In genomic region chr5:121330154-121330816, GRCm38 (mm10) we compare ENCODE assay signal across 8 mouse cellular contexts. TPM values are rescaled to one million over a fixed set of nuclear protein-coding genes. Genes with fewer than 3 reads are reported as not detected.
DNase-seq lines count a peak whose midpoint lies in the region; ATAC-seq and TF ChIP-seq lines count a peak whose summit lies in the region.
"Not testable (repeated sequence)": the region's sequence is repeated elsewhere in the genome, so short reads cannot be mapped to it uniquely, and the experiment has no call there.

No protein-coding gene starts in this region.

- TF ChIP-seq CTCF in C2C12 (IDR thresholded peaks at IDR 0.05; ENCODE audit: control insufficient read depth, insufficient read depth, insufficient read length); cerebellum, adult 2 months (IDR thresholded peaks at IDR 0.05; ENCODE audit: borderline replicate concordance, insufficient read depth, low read depth, low read length); kidney, postnatal 0 days (IDR thresholded peaks at IDR 0.05; ENCODE audit: low read depth); liver, postnatal 0 days (IDR thresholded peaks at IDR 0.05; ENCODE audit: low read depth): not testable (repeated sequence)

- H3K79me3 ChIP-seq in C2C12 (ENCODE audit: low read depth), result not testable (repeated sequence)

- not testable (repeated sequence) for DNase-seq in cerebellum, adult 2 months; liver, postnatal 0 days
- DNase-seq in kidney, postnatal 0 days (ENCODE audit: low spot score), result peak; percentile 25
- peak; percentile 20 for DNase-seq in skeletal muscle tissue, adult 2 months (ENCODE audit: low read depth, low spot score)

- not testable (repeated sequence) for H3K9ac ChIP-seq in forebrain, embryonic 16.5 days (replicated peaks; ENCODE audit: low read depth, low read length); hindbrain, embryonic 12.5 days; midbrain, embryonic 16.5 days (ENCODE audit: low read depth, low read length)
- peak overlapping the region; percentile 37; the same call in 1 of the 2 replicates for H3K9ac ChIP-seq in kidney, postnatal 0 days (ENCODE audit: low read depth, low read length)
- 0 out of 2 replicates have a peak overlapping the region, but pooled peaks have one; percentile 43 for H3K9ac ChIP-seq in liver, postnatal 0 days (replicated peaks)

- TF ChIP-seq POLR2A in cerebellum, adult 2 months (IDR thresholded peaks at IDR 0.05; ENCODE audit: borderline replicate concordance, insufficient read depth, low read length), result peak; percentile 21; the same call in 1 of the 2 replicates

- not testable (repeated sequence) for H3K9me3 ChIP-seq in forebrain, embryonic 16.5 days (ENCODE audit: control insufficient read depth, low read length); hindbrain, embryonic 12.5 days (replicated peaks); kidney, postnatal 0 days (replicated peaks; ENCODE audit: low read length); liver, postnatal 0 days (ENCODE audit: low read length); midbrain, embryonic 16.5 days (replicated peaks; ENCODE audit: control insufficient read depth, low read length, poor library complexity, severe bottlenecking)

- H3K4me2 ChIP-seq in forebrain, embryonic 16.5 days (ENCODE audit: low read length); kidney, postnatal 0 days (ENCODE audit: low read length); liver, postnatal 0 days (ENCODE audit: low read depth, low read length); midbrain, embryonic 16.5 days (ENCODE audit: low read length): not testable (repeated sequence)
- peak overlapping the region; percentile 27 for H3K4me2 ChIP-seq in hindbrain, embryonic 12.5 days (replicated peaks)

- WGBS in cerebellum, adult 2 months, result 65% methylated on average over 16 of the region's 19 CpGs
- WGBS in forebrain, embryonic 16.5 days, result 86% methylated on average over 10 of the region's 19 CpGs
- WGBS in hindbrain, embryonic 12.5 days, result 82% methylated on average over 3 of the region's 19 CpGs
- WGBS in kidney, postnatal 0 days, result 85% methylated on average over 10 of the region's 19 CpGs
- WGBS in liver, postnatal 0 days (ENCODE audit: insufficient replicate concordance), result 67% methylated on average over 8 of the region's 19 CpGs
- 53% methylated on average over 10 of the region's 19 CpGs for WGBS in midbrain, embryonic 16.5 days

- not testable (repeated sequence) for H3ac ChIP-seq in C2C12 (ENCODE audit: control insufficient read depth, insufficient read length, low read depth)

- ATAC-seq in forebrain, embryonic 16.5 days, result peak; percentile 50; the same call in 1 of the 2 replicates
- not testable (repeated sequence) for ATAC-seq in hindbrain, embryonic 12.5 days (ENCODE audit: low FRiP score)
- ATAC-seq in kidney, postnatal 0 days (replicated peaks; ENCODE audit: low FRiP score, low read depth), result peak; percentile 59; the same call in 1 of the 2 replicates
- ATAC-seq in liver, postnatal 0 days, result peak; percentile 33
- ATAC-seq in midbrain, embryonic 16.5 days, result 0 out of 2 replicates have a peak, but pooled peaks have one; percentile 51

- TF ChIP-seq EP300 in liver, postnatal 0 days (IDR thresholded peaks at IDR 0.05; ENCODE audit: low read depth), result not testable (repeated sequence)

- not testable (repeated sequence) for H3K79me2 ChIP-seq in C2C12 (ENCODE audit: control insufficient read depth, insufficient read depth)

- H3K27me3 ChIP-seq in C2C12 (ENCODE audit: control insufficient read depth, insufficient read depth, insufficient read length); cerebellum, adult 2 months (ENCODE audit: control insufficient read depth, insufficient read depth, low read length); forebrain, embryonic 16.5 days (replicated peaks; ENCODE audit: control insufficient read depth, insufficient read depth, low read length); hindbrain, embryonic 12.5 days; kidney, postnatal 0 days (ENCODE audit: insufficient read depth, low read length); liver, postnatal 0 days (ENCODE audit: insufficient read depth, low read length); midbrain, embryonic 16.5 days (ENCODE audit: control insufficient read depth, insufficient read depth, low read depth, low read length): not testable (repeated sequence)

- peak overlapping the region; percentile 84 for H3K27ac ChIP-seq in cerebellum, adult 2 months (ENCODE audit: insufficient read depth, low read length)
- H3K27ac ChIP-seq in forebrain, embryonic 16.5 days (ENCODE audit: low read length), result peak overlapping the region; percentile 48; the same call in 1 of the 2 replicates
- H3K27ac ChIP-seq in hindbrain, embryonic 12.5 days, result peak overlapping the region; percentile 55; the same call in 1 of the 2 replicates
- peak overlapping the region; percentile 79 for H3K27ac ChIP-seq in kidney, postnatal 0 days
- peak overlapping the region; percentile 77 for H3K27ac ChIP-seq in liver, postnatal 0 days (ENCODE audit: low read depth)
- 0 out of 2 replicates have a peak overlapping the region, but pooled peaks have one; percentile 37 for H3K27ac ChIP-seq in midbrain, embryonic 16.5 days (ENCODE audit: low read length)

- H3K4me1 ChIP-seq in cerebellum, adult 2 months (ENCODE audit: control insufficient read depth, insufficient read depth, low read length); forebrain, embryonic 16.5 days (replicated peaks; ENCODE audit: control insufficient read depth, insufficient read depth, low read length); hindbrain, embryonic 12.5 days; kidney, postnatal 0 days (replicated peaks; ENCODE audit: insufficient read depth, low read length); liver, postnatal 0 days (ENCODE audit: insufficient read depth); midbrain, embryonic 16.5 days (ENCODE audit: control insufficient read depth, insufficient read depth, low read length): not testable (repeated sequence)

- H3K36me3 ChIP-seq in C2C12 (ENCODE audit: control insufficient read depth, insufficient read depth), result peaks cover 30% of the 10 kb centered on the region
- H3K36me3 ChIP-seq in forebrain, embryonic 16.5 days (ENCODE audit: control insufficient read depth, insufficient read depth), result peaks cover 54% of the 10 kb centered on the region
- H3K36me3 ChIP-seq in hindbrain, embryonic 12.5 days, result peaks cover 85% of the 10 kb centered on the region
- peaks cover 62% of the 10 kb centered on the region for H3K36me3 ChIP-seq in kidney, postnatal 0 days (ENCODE audit: insufficient read depth, low read length)
- H3K36me3 ChIP-seq in liver, postnatal 0 days (replicated peaks; ENCODE audit: insufficient read depth, low read length), result peaks cover 88% of the 10 kb centered on the region
- peaks cover 59% of the 10 kb centered on the region for H3K36me3 ChIP-seq in midbrain, embryonic 16.5 days (ENCODE audit: control insufficient read depth, insufficient read depth, low read length)

- H3K4me3 ChIP-seq in C2C12 (ENCODE audit: insufficient read depth, poor library complexity, severe bottlenecking), result peak overlapping the region; percentile 23
- peak overlapping the region; percentile 63 for H3K4me3 ChIP-seq in cerebellum, adult 2 months (replicated peaks; ENCODE audit: insufficient read depth, low read depth, low read length)
- H3K4me3 ChIP-seq in forebrain, embryonic 16.5 days (replicated peaks; ENCODE audit: low read length); midbrain, embryonic 16.5 days (ENCODE audit: low read depth, low read length): not testable (repeated sequence)
- 0 out of 2 replicates have a peak overlapping the region, but pooled peaks have one; percentile 4 for H3K4me3 ChIP-seq in hindbrain, embryonic 12.5 days
- peak overlapping the region; percentile 26 for H3K4me3 ChIP-seq in kidney, postnatal 0 days (replicated peaks; ENCODE audit: low read depth, low read length)
- peak overlapping the region; percentile 20; the same call in 1 of the 2 replicates for H3K4me3 ChIP-seq in liver, postnatal 0 days (ENCODE audit: low read depth, low read length)

RNA-seq across cellular contexts. Expression of gene Trafd1, which starts 55.1 kb away (rescaled TPM):
- polyA plus RNA-seq in C2C12 (2012; fragmentation: generic; extraction: Trizol), result 19.2 TPM
- polyA plus RNA-seq in cerebellum, adult 2 months (2012; rRNA removed), result 109 and 120 TPM in 2 replicates
- polyA plus RNA-seq in forebrain, embryonic 16.5 days (2015; fragmentation: Nextera tagmentation; extraction: Ambion mirVana), result 146 and 149 TPM in 2 replicates
- polyA plus RNA-seq in hindbrain, embryonic 12.5 days (2016; fragmentation: Nextera tagmentation; extraction: Ambion mirVana), result 115 and 116 TPM in 2 replicates
- polyA plus RNA-seq in kidney, postnatal 0 days (2015; fragmentation: Nextera tagmentation; extraction: Ambion mirVana), result 47.3 and 54.6 TPM in 2 replicates
- polyA plus RNA-seq in liver, postnatal 0 days (2015; fragmentation: Nextera tagmentation; extraction: Ambion mirVana), result 28.6 and 30.6 TPM in 2 replicates
- 135 and 140 TPM in 2 replicates for polyA plus RNA-seq in midbrain, embryonic 16.5 days (2015; fragmentation: Nextera tagmentation; extraction: Ambion mirVana)
